Mouse (Mus musculus) ovary, postnatal 36 days (tissue): ENCODE results near the gene Pom121.

ENCODE experiments used
- DNase-seq: peaks from one replicate; pipeline ENCODE4 v3.0.0; 2022; ENCODE audit warnings: low spot score, mixed read lengths

Gene Pom121

DNA sequence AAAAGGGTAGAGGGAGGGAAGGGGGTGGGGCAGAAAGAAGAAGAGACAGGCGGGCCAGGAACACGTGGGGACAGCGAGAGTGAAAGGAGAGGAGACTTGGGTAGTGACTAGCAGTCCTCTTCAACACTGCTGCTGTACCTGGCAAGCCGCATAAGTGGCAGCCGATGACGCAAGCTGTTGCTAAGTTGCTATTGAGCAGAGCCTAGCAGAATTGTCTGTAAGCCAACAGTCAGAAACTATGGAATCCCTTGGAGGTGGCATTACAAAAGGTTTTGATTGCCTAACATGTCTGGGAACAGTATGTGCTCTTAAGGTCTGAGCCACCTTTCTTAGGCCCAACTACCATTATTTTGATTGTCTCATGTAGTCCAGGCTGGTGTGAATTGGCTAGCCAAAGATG lies 26.0 kb downstream of the Pom121 start:
- DNase-seq: no peak

DNA sequence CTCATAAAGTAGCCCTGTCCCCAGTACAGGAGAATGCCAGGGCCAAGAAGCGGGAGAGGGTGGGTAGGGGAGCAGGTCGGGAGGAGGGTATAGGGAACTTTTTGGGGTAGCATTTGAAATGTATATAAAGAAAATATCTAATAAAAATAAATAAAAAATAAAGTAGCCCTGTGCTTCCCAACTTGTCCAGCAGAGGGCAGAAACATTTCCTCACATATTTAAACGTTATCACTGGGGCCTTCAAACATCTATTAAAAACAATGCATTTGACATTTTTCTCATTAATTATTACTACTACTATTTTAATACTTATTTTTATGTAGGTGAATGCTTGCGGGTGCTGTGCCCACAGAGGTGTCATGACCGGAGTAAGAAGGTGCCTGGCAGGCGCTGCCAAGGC lies 26.5 kb downstream of the Pom121 start:
- no peak for DNase-seq

DNA sequence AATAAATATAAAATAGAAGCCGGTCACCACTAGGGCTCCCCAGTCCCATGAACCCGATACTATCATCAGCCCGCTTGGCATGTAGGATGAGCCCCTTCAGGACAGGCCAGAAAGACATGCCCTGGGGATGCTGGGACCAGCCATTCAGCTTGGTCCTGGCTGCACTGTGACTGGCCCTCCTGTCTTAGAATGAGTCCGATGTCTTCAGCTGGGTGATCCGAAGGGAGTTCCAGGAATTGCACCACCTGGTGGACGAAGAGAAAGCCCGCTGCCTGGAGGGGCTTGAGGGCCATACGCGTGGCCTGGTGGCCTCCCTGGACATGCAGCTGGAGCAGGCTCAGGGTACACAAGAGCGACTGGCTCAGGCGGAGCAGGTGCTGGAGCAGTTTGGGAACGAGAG lies 30.8 kb downstream of the Pom121 start:
- DNase-seq: peak; percentile 25

DNA sequence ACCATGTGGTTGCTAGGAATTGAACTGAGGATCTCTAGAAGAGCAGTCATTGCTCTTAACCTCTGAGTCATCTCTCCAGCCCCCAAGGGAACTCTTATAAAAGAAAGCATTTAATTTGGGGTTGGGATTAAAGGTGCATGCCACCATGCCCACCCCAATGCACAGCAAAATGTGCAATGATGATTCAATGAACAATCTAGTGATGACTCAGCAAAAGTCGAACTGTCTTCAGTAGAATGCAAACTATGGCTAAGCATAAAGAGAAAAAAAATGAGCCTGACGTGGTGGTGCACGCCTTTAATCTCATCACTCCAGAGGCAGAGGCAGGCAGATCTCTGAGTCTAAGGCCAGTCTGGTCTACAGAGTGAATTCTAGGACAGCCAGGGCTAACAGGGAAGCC lies 31.8 kb downstream of the Pom121 start:
- no peak for DNase-seq

- DNase-seq: no peak
Observed at GRCm38 (mm10) chr5:135359772-135360171, 34.6 kb downstream of the Pom121 start.

- no peak for DNase-seq
Observed at GRCm38 (mm10) chr5:135357556-135357955, 36.8 kb downstream of the Pom121 start.

- DNase-seq: no peak
Observed at GRCm38 (mm10) chr5:135356090-135356489, 38.3 kb downstream of the Pom121 start.

- peak; percentile 28 for DNase-seq
Observed at GRCm38 (mm10) chr5:135353564-135353963, 40.8 kb downstream of the Pom121 start.

GRCm38 (mm10) chr5:135352995-135353394 lies 41.4 kb downstream of the Pom121 start, which contains the start of gene Trim50:
Trim50 (plus strand) TSS chr5:135353295.
- no peak for DNase-seq

DNA sequence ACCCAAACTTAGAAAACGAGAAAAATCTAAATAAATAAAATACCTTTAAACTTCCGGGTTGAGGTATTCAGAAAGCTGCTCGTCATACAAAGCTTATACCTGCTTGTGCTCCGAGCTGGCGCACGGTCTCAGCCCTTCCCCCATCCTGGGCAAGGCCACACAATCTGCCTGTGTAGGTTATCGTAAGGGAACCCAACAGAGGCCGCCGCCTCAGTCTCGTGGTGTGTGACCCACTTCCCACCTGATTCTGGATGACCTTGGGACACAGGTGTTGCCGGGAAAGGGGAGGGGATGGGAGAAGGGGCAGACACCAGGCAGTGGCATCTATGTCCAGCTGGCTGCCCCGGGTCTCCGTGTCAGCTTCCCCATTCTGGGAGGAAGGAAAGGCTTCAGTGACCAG lies 42.7 kb downstream of the Pom121 start:
- peak; percentile 44 for DNase-seq

GRCm38 (mm10) chr5:135349862-135350261 lies 44.5 kb downstream of the Pom121 start, which contains the start of gene Fkbp6:
Fkbp6 (minus strand) TSS chr5:135350044.
- no peak for DNase-seq

- DNase-seq: no peak
Observed at GRCm38 (mm10) chr5:135347511-135348011, 46.8 kb downstream of the Pom121 start.

DNA sequence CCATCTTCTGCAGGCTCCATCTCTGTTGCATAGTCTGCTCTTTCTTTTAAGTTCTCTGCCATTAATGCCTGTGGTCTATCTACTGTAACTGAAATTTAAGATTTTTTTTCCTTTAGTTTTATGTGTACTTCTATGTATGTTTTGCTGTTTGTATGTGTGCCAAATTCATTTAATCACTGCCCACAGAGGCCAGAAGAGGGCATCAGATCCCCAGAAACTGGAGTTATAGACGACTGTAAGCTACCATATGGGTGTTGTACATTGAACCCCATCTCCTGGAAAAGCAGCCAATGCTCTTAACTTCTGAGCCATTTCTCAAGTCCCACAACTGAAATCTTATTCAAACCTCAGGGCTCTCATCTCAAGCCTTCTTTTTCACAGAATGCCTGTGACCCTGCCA lies 47.9 kb downstream of the Pom121 start:
- DNase-seq: no peak

DNA sequence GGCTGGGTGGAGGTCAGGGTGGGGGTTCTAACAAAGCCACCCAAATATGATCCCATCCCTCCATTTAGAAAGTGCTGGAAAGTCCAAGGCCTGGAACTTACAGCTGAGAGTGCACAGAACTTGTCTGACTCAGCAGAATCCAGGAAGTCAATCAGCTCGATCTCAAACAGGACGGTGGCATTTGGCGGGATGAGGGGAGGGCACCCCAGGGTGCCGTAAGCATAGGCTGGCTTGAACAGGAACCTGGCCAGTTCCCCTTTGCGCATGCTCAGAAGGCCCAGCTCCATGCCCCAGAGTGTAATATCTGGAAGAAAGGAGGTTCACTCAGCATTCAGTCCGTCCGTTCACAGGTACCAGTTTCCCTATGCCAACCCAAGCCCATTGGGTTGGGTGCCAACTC lies 48.4 kb downstream of the Pom121 start:
- no peak for DNase-seq

- DNase-seq: peak; percentile 29
Observed at GRCm38 (mm10) chr5:135337575-135337974, 56.8 kb downstream of the Pom121 start.

DNA sequence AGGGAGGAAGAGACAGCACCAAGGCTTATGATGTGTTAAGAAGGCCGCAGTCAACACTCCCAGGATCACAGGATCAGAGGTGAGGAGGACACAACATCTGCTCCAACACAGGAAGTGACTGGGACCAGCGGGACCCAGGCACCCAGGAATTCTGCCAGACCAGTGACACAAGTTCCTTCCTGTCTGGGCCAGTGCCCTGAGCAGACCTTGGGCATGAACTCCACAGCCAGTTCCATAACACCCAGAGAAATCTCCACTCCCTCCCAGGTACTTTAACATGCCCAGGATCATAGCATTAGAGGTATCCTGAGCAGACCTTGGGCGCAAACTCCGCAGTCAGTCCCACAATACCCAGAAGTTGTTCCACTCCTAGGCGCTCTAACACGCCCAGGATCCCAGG lies 63.2 kb downstream of the Pom121 start:
- no peak for DNase-seq

- no peak for DNase-seq
Observed at GRCm38 (mm10) chr5:135330201-135330600, 64.1 kb downstream of the Pom121 start.

GRCm38 (mm10) chr5:135329471-135329870 lies 64.9 kb downstream of the Pom121 start:
- no peak for DNase-seq
